Mouse (Mus musculus) kidney, embryonic 16.5 days (tissue): ENCODE data around the gene Gm9376. TPM values are rescaled to one million over a fixed set of nuclear protein-coding genes. Genes with fewer than 3 reads are reported as not detected.

Experiments used
- ATAC-seq: fragments of 200-750 bp; cut with Nextera tagmentation; 2 replicates; pipeline ENCODE4 v1.8.0; 2017; ENCODE audit warnings: moderate TSS enrichment; ENCODE audit not compliant: low FRiP score, low TSS enrichment
- H3K27ac ChIP-seq: fragments of 300-500 bp; sonication (generic); 2 replicates; pipeline ENCODE4 v1.5.1; 2014; ENCODE audit warnings: low read length
- H3K27me3 ChIP-seq: fragments of 300-500 bp; sonication (generic); 2 replicates; pipeline ENCODE4 v1.6.1; 2014; ENCODE audit warnings: low read length, control low read depth, mixed read lengths; ENCODE audit not compliant: insufficient read depth
- H3K36me3 ChIP-seq: fragments of 300-500 bp; sonication (generic); 2 replicates; pipeline ENCODE4 v1.6.1; 2014; ENCODE audit warnings: low read length, control low read depth, mixed read lengths; ENCODE audit not compliant: insufficient read depth
- H3K4me1 ChIP-seq: fragments of 300-500 bp; sonication (generic); 2 replicates; pipeline ENCODE4 v1.6.1; 2014; ENCODE audit warnings: low read length, control low read depth, mixed read lengths; ENCODE audit not compliant: insufficient read depth
- H3K4me2 ChIP-seq: fragments of 300-500 bp; sonication (generic); replicated peaks from 2 replicates; pipeline ENCODE4 v1.6.1; 2014; ENCODE audit warnings: low read depth, low read length
- H3K4me3 ChIP-seq: fragments of 300-500 bp; sonication (generic); 2 replicates; pipeline ENCODE4 v1.5.1; 2014; ENCODE audit warnings: mild to moderate bottlenecking, low read length
- H3K9ac ChIP-seq: fragments of 300-500 bp; sonication (generic); replicated peaks from 2 replicates; pipeline ENCODE4 v1.6.1; 2014; ENCODE audit warnings: low read length
- H3K9me3 ChIP-seq: fragments of 300-500 bp; sonication (generic); 2 replicates; pipeline ENCODE4 v1.6.1; 2016; ENCODE audit warnings: low read length, control low read depth
- WGBS: fragments of 180-500 bp; shearing (Covaris S2); extraction: QIAGEN DNeasy Blood & Tissue Kit; methylation state at CpG from one replicate; pipeline ENCODE4 v1.1.7; 2014; 5-methylcytosine and 5-hydroxymethylcytosine counted together
- polyA plus RNA-seq: library from polyadenylated mRNA; unstranded; fragments of >200 nt; fragmentation: Nextera tagmentation; extraction: Ambion mirVana; gene quantifications from 2 replicates; pipeline ENCODE4 v1.2.1, GENCODE M21; 2015

Gm9376 gene
- polyA plus RNA-seq, 1 experiment from 2014 or later, result not detected

- peaks cover 29% of the 10 kb centered on the region for H3K4me1 ChIP-seq
- peak overlapping the region; percentile 50 for H3K9ac ChIP-seq
- peaks cover 85% of the 10 kb centered on the region for H3K27me3 ChIP-seq
- peak overlapping the region; percentile 59 for H3K4me3 ChIP-seq
- no peaks in the 10 kb centered on the region for H3K9me3 ChIP-seq
- H3K36me3 ChIP-seq, result no peaks in the 10 kb centered on the region
- H3K4me2 ChIP-seq, result peak overlapping the region; percentile 97
- WGBS, result under 1% methylated on average over 73 of the region's 73 CpGs
- ATAC-seq, result peak; percentile 79
- no peak overlapping the region for H3K27ac ChIP-seq
Observed at GRCm38 (mm10) chr14:118235973-118236885, 30.5 kb upstream of the Gm9376 start.

- ATAC-seq, result peak; percentile 84
- Histone ChIP-seq H3K4me3 (peak within 1 kb of the TSS; percentile 59), H3K36me3 (no peaks in the 10 kb centered on the region), H3K27ac (no peak within 1 kb of the TSS), H3K4me1 (peaks cover 29% of the 10 kb centered on the region), H3K9me3 (no peaks in the 10 kb centered on the region), H3K4me2 (peak within 1 kb of the TSS; percentile 97), H3K27me3 (peaks cover 78% of the 10 kb centered on the region), H3K9ac (peak within 1 kb of the TSS; percentile 50)
- WGBS, result under 1% methylated on average over 34 of the region's 34 CpGs
Observed at GRCm38 (mm10) chr14:118236886-118237289, 29.9 kb upstream of the Gm9376 start, which contains the start of gene Sox21. Gene Sox21, minus strand, starts transcription at chr14:118237030.

DNA sequence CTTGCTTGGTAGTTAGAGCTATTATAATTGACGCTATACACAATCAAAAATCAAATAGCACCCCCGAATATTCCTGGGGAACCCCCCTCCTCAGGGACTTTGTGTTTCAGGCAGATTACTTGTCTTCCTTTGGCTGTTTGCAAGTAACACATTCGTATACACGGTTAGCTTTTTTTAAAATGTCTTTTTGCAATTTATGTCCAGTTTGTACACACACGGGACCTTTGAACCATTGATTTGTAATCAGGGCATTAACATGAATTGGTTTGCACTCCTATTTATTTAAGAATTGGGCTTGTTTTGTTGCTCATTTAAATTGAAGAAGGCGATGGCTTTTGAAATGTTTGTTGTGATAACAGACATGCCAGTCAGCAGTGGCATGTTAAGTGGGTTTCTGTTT lies 29.0 kb upstream of the Gm9376 start:
- 0 out of 2 replicates have a peak, but pooled peaks cover under 1% of the 10 kb centered on the region for H3K9me3 ChIP-seq
- H3K27me3 ChIP-seq, result peaks cover 70% of the 10 kb centered on the region
- no peak overlapping the region for H3K27ac ChIP-seq
- ATAC-seq, result no peak
- no peak overlapping the region for H3K9ac ChIP-seq
- WGBS, result 8% methylated on average over 6 of the region's 6 CpGs
- H3K4me2 ChIP-seq, result no peak overlapping the region
- H3K4me3 ChIP-seq, result no peak overlapping the region
- peaks cover 29% of the 10 kb centered on the region for H3K4me1 ChIP-seq
- no peaks in the 10 kb centered on the region for H3K36me3 ChIP-seq

- Histone ChIP-seq H3K9me3 (peaks cover 15% of the 10 kb centered on the region), H3K9ac (no peak overlapping the region), H3K27ac (no peak overlapping the region), H3K27me3 (peaks cover 62% of the 10 kb centered on the region), H3K4me2 (no peak overlapping the region), H3K36me3 (no peaks in the 10 kb centered on the region), H3K4me1 (peaks cover 29% of the 10 kb centered on the region), H3K4me3 (no peak overlapping the region)
- ATAC-seq, result no peak
- WGBS, result 6% methylated on average over 8 of the region's 8 CpGs
Observed at GRCm38 (mm10) chr14:118239351-118239750, 27.4 kb upstream of the Gm9376 start.

DNA sequence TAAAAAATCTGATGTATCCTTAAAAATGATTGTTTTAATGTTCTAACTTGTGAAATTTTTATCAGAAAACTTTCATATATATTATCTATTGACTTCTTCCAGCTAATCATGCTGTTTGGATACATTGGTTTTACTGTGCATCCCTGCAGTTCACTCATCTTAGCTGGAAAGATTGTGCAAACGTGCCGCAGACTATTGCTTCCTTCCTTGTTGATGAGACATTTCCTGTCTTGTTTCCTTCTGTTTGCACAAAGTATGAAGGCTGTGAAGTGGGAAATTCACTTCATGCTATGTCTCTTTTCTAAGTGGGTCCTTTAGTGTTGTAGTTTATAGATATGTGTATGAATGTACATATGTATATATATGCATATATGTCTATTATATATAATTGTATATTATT lies 25.3 kb upstream of the Gm9376 start:
- H3K4me1 ChIP-seq, result peaks cover 8% of the 10 kb centered on the region
- H3K9ac ChIP-seq, result no peak overlapping the region
- no peak overlapping the region for H3K4me2 ChIP-seq
- H3K4me3 ChIP-seq, result no peak overlapping the region
- no peaks in the 10 kb centered on the region for H3K36me3 ChIP-seq
- no peak overlapping the region for H3K27ac ChIP-seq
- WGBS, result 74% methylated on average over 2 of the region's 2 CpGs
- ATAC-seq, result no peak
- peaks cover 41% of the 10 kb centered on the region for H3K27me3 ChIP-seq
- peaks cover 15% of the 10 kb centered on the region for H3K9me3 ChIP-seq

GRCm38 (mm10) chr14:118253381-118253780 lies 13.4 kb upstream of the Gm9376 start:
- H3K4me1 ChIP-seq, result no peaks in the 10 kb centered on the region
- no peak for ATAC-seq
- no peak overlapping the region for H3K27ac ChIP-seq
- H3K9ac ChIP-seq, result no peak overlapping the region
- no peaks in the 10 kb centered on the region for H3K9me3 ChIP-seq
- 74% methylated on average over 6 of the region's 6 CpGs for WGBS
- no peaks in the 10 kb centered on the region for H3K36me3 ChIP-seq
- no peak overlapping the region for H3K4me2 ChIP-seq
- H3K27me3 ChIP-seq, result no peaks in the 10 kb centered on the region
- H3K4me3 ChIP-seq, result no peak overlapping the region

DNA sequence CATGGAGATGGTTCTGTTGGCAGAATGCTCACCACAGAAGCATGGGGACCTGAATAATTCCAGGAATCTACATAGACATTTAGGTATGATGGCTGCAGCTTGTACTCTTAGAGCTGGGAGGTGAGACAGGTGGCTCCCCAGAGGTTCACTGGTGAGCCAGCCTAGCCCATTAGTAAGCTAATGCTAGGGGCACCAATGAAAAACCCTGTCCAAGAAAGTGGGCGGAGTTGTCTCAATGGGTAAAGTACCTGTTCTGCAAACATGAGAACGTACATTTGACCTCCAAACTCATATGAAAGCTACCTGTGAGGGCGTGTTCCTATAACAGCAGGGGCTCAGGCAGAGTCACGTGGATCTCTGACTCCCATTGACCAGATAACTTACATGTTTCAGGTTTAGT lies 2.1 kb downstream of the Gm9376 start:
- H3K27me3 ChIP-seq, result no peaks in the 10 kb centered on the region
- H3K4me3 ChIP-seq, result no peak overlapping the region
- H3K9ac ChIP-seq, result no peak overlapping the region
- H3K4me1 ChIP-seq, result no peaks in the 10 kb centered on the region
- H3K27ac ChIP-seq, result no peak overlapping the region
- H3K36me3 ChIP-seq, result no peaks in the 10 kb centered on the region
- WGBS, result 84% methylated on average over 4 of the region's 4 CpGs
- no peaks in the 10 kb centered on the region for H3K9me3 ChIP-seq
- no peak for ATAC-seq
- H3K4me2 ChIP-seq, result no peak overlapping the region

GRCm38 (mm10) chr14:118272594-118273555 lies 6.1 kb downstream of the Gm9376 start:
- no peak for ATAC-seq
- Histone ChIP-seq H3K9me3 (no peaks in the 10 kb centered on the region), H3K4me3 (no peak overlapping the region), H3K36me3 (no peaks in the 10 kb centered on the region), H3K4me2 (no peak overlapping the region), H3K4me1 (no peaks in the 10 kb centered on the region), H3K27ac (no peak overlapping the region), H3K9ac (no peak overlapping the region), H3K27me3 (no peaks in the 10 kb centered on the region)
- 82% methylated on average over 6 of the region's 6 CpGs for WGBS

GRCm38 (mm10) chr14:118277704-118278498 lies 11.1 kb downstream of the Gm9376 start:
- Histone ChIP-seq H3K36me3 (no peaks in the 10 kb centered on the region), H3K27ac (no peak overlapping the region), H3K4me2 (no peak overlapping the region), H3K9me3 (peaks cover 12% of the 10 kb centered on the region), H3K4me1 (no peaks in the 10 kb centered on the region), H3K27me3 (no peaks in the 10 kb centered on the region), H3K9ac (no peak overlapping the region), H3K4me3 (no peak overlapping the region)
- ATAC-seq, result no peak
- 87% methylated on average over 7 of the region's 7 CpGs for WGBS
